Comparison of ENCODE assay signal across 8 mouse cellular contexts in genomic region chr13:113877420-113877819, GRCm38 (mm10).
DNase-seq lines count a peak whose midpoint lies in the region; ATAC-seq and TF ChIP-seq lines count a peak whose summit lies in the region.

No protein-coding gene starts in this region.

- H3K4me1 ChIP-seq in forebrain, embryonic 13.5 days = peaks cover 48% of the 10 kb centered on the region
- peaks cover 7% of the 10 kb centered on the region; the same call in 1 of the 2 replicates for H3K4me1 ChIP-seq in lung, adult 2 months (ENCODE audit: control insufficient read depth, insufficient read depth, low read length)

- 7% methylated on average over 5 of the region's 5 CpGs for WGBS in forebrain, embryonic 13.5 days
- 11% methylated on average over 5 of the region's 5 CpGs for WGBS in lung, adult 2 months

- H3K27ac ChIP-seq in forebrain, embryonic 13.5 days = no peak overlapping the region

- H3K4me3 ChIP-seq in forebrain, embryonic 13.5 days = no peak overlapping the region
- no peak overlapping the region for H3K4me3 ChIP-seq in lung, adult 2 months (replicated peaks; ENCODE audit: extremely low read depth, low read depth, low read length)

- no peak for TF ChIP-seq POLR2A in brain, embryonic 14.5 days (IDR thresholded peaks at IDR 0.05; ENCODE audit: borderline replicate concordance, extremely low read depth, insufficient read depth, insufficient read length, poor library complexity, severe bottlenecking)
- TF ChIP-seq POLR2A in lung, adult 2 months (IDR thresholded peaks at IDR 0.05; ENCODE audit: borderline replicate concordance, extremely low read depth, low read depth, low read length) = no peak

- ATAC-seq in forebrain, embryonic 13.5 days = peak; percentile 59; the same call in 1 of the 2 replicates

- H3K27me3 ChIP-seq in forebrain, embryonic 13.5 days = no peaks in the 10 kb centered on the region; the same call in 1 of the 2 replicates

- no peak overlapping the region for H3K9ac ChIP-seq in forebrain, embryonic 13.5 days

- H3K4me2 ChIP-seq in forebrain, embryonic 13.5 days = no peak overlapping the region

- DNase-seq in gastrocnemius, adult 18-20 months (ENCODE audit: low spot score) = peak; percentile 76
- no peak for DNase-seq in gastrocnemius, postnatal 25 days
- peak; percentile 82 for DNase-seq in CD4-positive, CD25-positive, alpha-beta regulatory T cell, adult 2 months (ENCODE audit: low read depth, low spot score)
- DNase-seq in brain, embryonic 14.5 days (ENCODE audit: low read depth) = peak; percentile 91
- peak; percentile 77 for DNase-seq in induced T-regulatory cell, adult 2 months (ENCODE audit: low read depth)
- DNase-seq in lung, adult 2 months = peak; percentile 45
- DNase-seq in retina, postnatal 1 day = peak; percentile 80

- H3K36me3 ChIP-seq in forebrain, embryonic 13.5 days (ENCODE audit: poor library complexity, severe bottlenecking) = no peaks in the 10 kb centered on the region

- TF ChIP-seq CTCF in brain, embryonic 14.5 days (IDR thresholded peaks at IDR 0.05; ENCODE audit: borderline replicate concordance, extremely low read depth, insufficient read depth, insufficient read length) = peak; percentile 96
- TF ChIP-seq CTCF in lung, adult 2 months (IDR thresholded peaks at IDR 0.05; ENCODE audit: insufficient read depth, low read length) = peak; percentile 96

- H3K9me3 ChIP-seq in forebrain, embryonic 13.5 days (replicated peaks) = no peaks in the 10 kb centered on the region
